Mouse (Mus musculus): ENCODE data around the gene Sh3d21. TPM values are rescaled to one million over a fixed set of nuclear protein-coding genes. Genes with fewer than 3 reads are reported as not detected.
"Not testable (repeated sequence)": the region's sequence is repeated elsewhere in the genome, so short reads cannot be mapped to it uniquely, and the experiment has no call there.

The Sh3d21 gene
- total RNA-seq, 2 experiments from 2014 or later: 0.71 to 1.3 TPM

GRCm38 (mm10) chr4:126173800-126174199 is 10.5 kb upstream of the Sh3d21 start:
- no peak for DNase-seq

GRCm38 (mm10) chr4:126170737-126171136 is 7.4 kb upstream of the Sh3d21 start:
- intact Hi-C loops (cut with DNase I): not testable (repeated sequence)
- peak in 1 of 2 experiments; percentile 6 for DNase-seq

More at GRCm38 (mm10) chr4:126173800-126174199, 10.5 kb upstream of the Sh3d21 start:
- intact Hi-C loops (cut with DNase I): no loop called here

- peak in 1 of 2 experiments; percentile 8 for DNase-seq
- intact Hi-C loops (cut with DNase I): no loop called here
These were observed 5.6 kb upstream of the Sh3d21 start for GRCm38 (mm10) chr4:126168851-126169250.

GRCm38 (mm10) chr4:126166084-126166483 is 2.8 kb upstream of the Sh3d21 start:
- intact Hi-C loops (cut with DNase I): no loop called here
- DNase-seq: peak in 1 of 2 experiments; percentile 8

- peak in 1 of 2 experiments; percentile 8 for DNase-seq
- intact Hi-C loops (cut with DNase I): not testable (repeated sequence)
These were observed 1.8 kb upstream of the Sh3d21 start for GRCm38 (mm10) chr4:126165092-126165491.

- intact Hi-C loops (cut with DNase I): no loop called here
- no peak for DNase-seq
These were observed 394 bp upstream of the Sh3d21 start for GRCm38 (mm10) chr4:126163685-126164084.

- peak; percentile 84 to 86 for DNase-seq
- intact Hi-C loops (cut with DNase I): no loop called here
These were observed 686 bp downstream of the Sh3d21 start for GRCm38 (mm10) chr4:126162544-126163066.

GRCm38 (mm10) chr4:126161986-126162385 is 1.3 kb downstream of the Sh3d21 start:
- intact Hi-C loops (cut with DNase I): no loop called here
- peak in 1 of 2 experiments; percentile 15 for DNase-seq

- intact Hi-C loops (cut with DNase I): no loop called here
- DNase-seq: peak in 1 of 2 experiments; percentile 13
These were observed 1.8 kb downstream of the Sh3d21 start for GRCm38 (mm10) chr4:126161456-126161855.

- DNase-seq: no peak
- intact Hi-C loops (cut with DNase I): no loop called here
These were observed 2.3 kb downstream of the Sh3d21 start for GRCm38 (mm10) chr4:126160981-126161380.

GRCm38 (mm10) chr4:126159455-126159854 is 3.8 kb downstream of the Sh3d21 start:
- no peak for DNase-seq
- intact Hi-C loops (cut with DNase I): no loop called here

- DNase-seq: no peak
- intact Hi-C loops (cut with DNase I): no loop called here
These were observed 5.7 kb downstream of the Sh3d21 start for GRCm38 (mm10) chr4:126157562-126157961.

- intact Hi-C loops (cut with DNase I): no loop called here
These were observed 6.7 kb downstream of the Sh3d21 start for GRCm38 (mm10) chr4:126156617-126157016.

GRCm38 (mm10) chr4:126155869-126156268 is 7.4 kb downstream of the Sh3d21 start:
- intact Hi-C loops (cut with DNase I): no loop called here
- DNase-seq: no peak

More at GRCm38 (mm10) chr4:126156617-126157016, 6.7 kb downstream of the Sh3d21 start:
- DNase-seq: peak in 1 of 2 experiments; percentile 15

- no peak for DNase-seq
- intact Hi-C loops (cut with DNase I): no loop called here
These were observed 8.1 kb downstream of the Sh3d21 start for GRCm38 (mm10) chr4:126155183-126155582.

- intact Hi-C loops (cut with DNase I): no loop called here
- peak in 1 of 2 experiments; percentile 11 for DNase-seq
These were observed 10.4 kb downstream of the Sh3d21 start for GRCm38 (mm10) chr4:126152864-126153263.

- intact Hi-C loops (cut with DNase I): no loop called here
- peak in 1 of 2 experiments; percentile 13 for DNase-seq
These were observed 11.4 kb downstream of the Sh3d21 start for GRCm38 (mm10) chr4:126151701-126152440.

- DNase-seq: no peak
- intact Hi-C loops (cut with DNase I): no loop called here
These were observed 12.4 kb downstream of the Sh3d21 start for GRCm38 (mm10) chr4:126150949-126151320.

- intact Hi-C loops (cut with DNase I): no loop called here
- peak; percentile 67 to 69 for DNase-seq
These were observed 12.9 kb downstream of the Sh3d21 start for GRCm38 (mm10) chr4:126150297-126150948.

- peak in 1 of 2 experiments; percentile 12 for DNase-seq
- intact Hi-C loops (cut with DNase I): loop anchor here (2.0 kb wide), 1 partner anchor 21 kb away; no protein-coding TSS in a partner anchor
These were observed 13.5 kb downstream of the Sh3d21 start for GRCm38 (mm10) chr4:126149798-126150197.

- intact Hi-C loops (cut with DNase I): loop anchor here (2.0 kb wide), 1 partner anchor 20 kb away; no protein-coding TSS in a partner anchor
- DNase-seq: peak in 1 of 2 experiments; percentile 22
These were observed 14.1 kb downstream of the Sh3d21 start for GRCm38 (mm10) chr4:126149041-126149676.

All from gastrocnemius, postnatal 36 days (tissue).